ENCODE assay signal across 8 mouse cellular contexts in genomic region chr6:34346096-34346898, GRCm38 (mm10). TPM values are rescaled to one million over a fixed set of nuclear protein-coding genes. Genes with fewer than 3 reads are reported as not detected.
DNase-seq lines count a peak whose midpoint lies in the region; ATAC-seq lines count a peak whose summit lies in the region.

No protein-coding gene starts in this region.

- no peak overlapping the region for H3K9ac ChIP-seq in hindbrain, embryonic 12.5 days

- no peaks in the 10 kb centered on the region for H3K9me3 ChIP-seq in hindbrain, embryonic 12.5 days (replicated peaks)

- 0 out of 2 replicates have a peak, but pooled peaks cover 7% of the 10 kb centered on the region for H3K4me1 ChIP-seq in hindbrain, embryonic 12.5 days

- no peak overlapping the region for H3K27ac ChIP-seq in hindbrain, embryonic 12.5 days

- H3K4me2 ChIP-seq in hindbrain, embryonic 12.5 days (replicated peaks), result no peak overlapping the region; the same call in 1 of the 2 replicates

- no peaks in the 10 kb centered on the region for H3K27me3 ChIP-seq in hindbrain, embryonic 12.5 days

- no peak overlapping the region for H3K4me3 ChIP-seq in hindbrain, embryonic 12.5 days

- H3K36me3 ChIP-seq in hindbrain, embryonic 12.5 days, result no peaks in the 10 kb centered on the region

- ATAC-seq in hindbrain, embryonic 12.5 days (ENCODE audit: low FRiP score), result peak; percentile 67

- WGBS in hindbrain, embryonic 12.5 days, result 48% methylated on average over 14 of the region's 14 CpGs

- peak; percentile 91 for DNase-seq in NIH3T3 (ENCODE audit: low read depth)
- DNase-seq in cerebellum, adult 9-11 months, result peak; percentile 23
- DNase-seq in frontal cortex, postnatal 14 days (ENCODE audit: low spot score in 2 of 2), result peak; percentile 59 to 73
- DNase-seq in layer of hippocampus, postnatal 10 days (ENCODE audit: low spot score in 2 of 2), result peak; percentile 87 to 88
- peak; percentile 82 for DNase-seq in lung, postnatal 36 days
- DNase-seq in right cerebral cortex, adult 18-20 months, result peak; percentile 76
- peak; percentile 75 for DNase-seq in urinary bladder, postnatal 14 days (ENCODE audit: low spot score)

RNA-seq across cellular contexts. Expression of gene Akr1b8, which starts 7.6 kb away (rescaled TPM):
- polyA plus RNA-seq in hindbrain, embryonic 12.5 days (2016; fragmentation: Nextera tagmentation; extraction: Ambion mirVana), result 18.4 and 19.9 TPM in 2 replicates
- total RNA-seq in layer of hippocampus, postnatal 10 days (2021), result 1 to 10 TPM in 1 of 2 experiments, under 1 TPM in 1; 0.67 to 1.1 TPM

RNA-seq across cellular contexts. Expression of gene Akr1b3, which starts 29.0 kb away (rescaled TPM):
- polyA plus RNA-seq in hindbrain, embryonic 12.5 days (2016; fragmentation: Nextera tagmentation; extraction: Ambion mirVana), result 128 and 133 TPM in 2 replicates
- 10 to 100 TPM; 47.0 to 47.1 TPM for total RNA-seq in layer of hippocampus, postnatal 10 days (2021)

RNA-seq across cellular contexts. Expression of gene Akr1b10, which starts 37.7 kb away (rescaled TPM):
- polyA plus RNA-seq in hindbrain, embryonic 12.5 days (2016; fragmentation: Nextera tagmentation; extraction: Ambion mirVana), result 13.1 and 14.4 TPM in 2 replicates
- 10 to 100 TPM; 18.2 to 20.0 TPM for total RNA-seq in layer of hippocampus, postnatal 10 days (2021)

Comparison
In these comparisons a context has a peak if more than half of its experiments do, and no peak if none do; other contexts are left out.
1. DNase-seq: peak in every context shown above with its lines; median percentile 91 in NIH3T3; 88 in layer of hippocampus, postnatal 10 days; 82 in lung, postnatal 36 days; 76 in right cerebral cortex, adult 18-20 months; 75 in urinary bladder, postnatal 14 days; 66 in frontal cortex, postnatal 14 days; 23 in cerebellum, adult 9-11 months.